8 mouse cellular contexts compared by ENCODE assay signal in genomic region chr17:35050126-35050750, GRCm38 (mm10). TPM values are rescaled to one million over a fixed set of nuclear protein-coding genes. Genes with fewer than 3 reads are reported as not detected.
DNase-seq lines count a peak whose midpoint lies in the region; ATAC-seq and TF ChIP-seq lines count a peak whose summit lies in the region.

No protein-coding gene starts in this region.

- H3K9me3 ChIP-seq in heart, embryonic 15.5 days (replicated peaks): no peaks in the 10 kb centered on the region
- no peaks in the 10 kb centered on the region for H3K9me3 ChIP-seq in megakaryocyte, embryonic 14.5 days

- peak; percentile 94 for TF ChIP-seq POLR2A in embryonic fibroblast, embryonic 13.5 days (IDR thresholded peaks at IDR 0.05; ENCODE audit: low read depth, low read length)

- ATAC-seq in heart, embryonic 15.5 days (replicated peaks; ENCODE audit: insufficient number of reproducible peaks, insufficient read depth, low FRiP score, low read depth): peak; percentile 15
- ATAC-seq in megakaryocyte-erythroid progenitor cell, adult 5-6 weeks (replicated peaks; ENCODE audit: low FRiP score, low TSS enrichment, poor library complexity, severe bottlenecking): no peak; the same call in 1 of the 2 replicates

- DNase-seq in A20 (ENCODE audit: low read depth, low spot score) (peak; percentile 88), ZHBTc4 (ENCODE audit: low read depth, low spot score) (peak; percentile 82)
- DNase-seq in kidney, postnatal 14 days: peak; percentile 87
- peak; percentile 75 to 83 for DNase-seq in spleen, adult 18-20 months

- peaks cover 30% of the 10 kb centered on the region for H3K36me3 ChIP-seq in heart, embryonic 15.5 days
- peaks cover 37% of the 10 kb centered on the region for H3K36me3 ChIP-seq in megakaryocyte, embryonic 14.5 days (replicated peaks; ENCODE audit: low read length)

- H3K27ac ChIP-seq in embryonic fibroblast, embryonic 13.5 days (ENCODE audit: insufficient read depth, low read length): peak overlapping the region; percentile 99
- peak overlapping the region; percentile 98 for H3K27ac ChIP-seq in heart, embryonic 15.5 days

- H3K9ac ChIP-seq in heart, embryonic 15.5 days: peak overlapping the region; percentile 76

- TF ChIP-seq CTCF in embryonic fibroblast, embryonic 13.5 days (IDR thresholded peaks at IDR 0.05; ENCODE audit: borderline replicate concordance, insufficient read depth, low read length): no peak

- H3K4me2 ChIP-seq in heart, embryonic 15.5 days: peak overlapping the region; percentile 76

- no peaks in the 10 kb centered on the region for H3K27me3 ChIP-seq in heart, embryonic 15.5 days
- no peaks in the 10 kb centered on the region for H3K27me3 ChIP-seq in megakaryocyte, embryonic 14.5 days (replicated peaks)

- 0 out of 2 replicates have a peak, but pooled peaks cover 6% of the 10 kb centered on the region for H3K4me1 ChIP-seq in embryonic fibroblast, embryonic 13.5 days (ENCODE audit: control insufficient read depth, insufficient read depth, low read length)
- peaks cover 58% of the 10 kb centered on the region for H3K4me1 ChIP-seq in heart, embryonic 15.5 days (replicated peaks)
- H3K4me1 ChIP-seq in megakaryocyte, embryonic 14.5 days: peaks cover 71% of the 10 kb centered on the region

- WGBS in heart, embryonic 15.5 days: under 1% methylated on average over 27 of the region's 27 CpGs

- peak overlapping the region; percentile 83 for H3K4me3 ChIP-seq in embryonic fibroblast, embryonic 13.5 days (ENCODE audit: insufficient read depth, low read length)
- peak overlapping the region; percentile 73 for H3K4me3 ChIP-seq in heart, embryonic 15.5 days
- peak overlapping the region; percentile 97 for H3K4me3 ChIP-seq in megakaryocyte, embryonic 14.5 days (replicated peaks)

RNA-seq across cellular contexts. Expression of gene Clic1, which starts 0.5 kb away (rescaled TPM):
- 266 and 360 TPM in 2 replicates for polyA plus RNA-seq in embryonic fibroblast, embryonic 13.5 days (2011; ENCODE audit: insufficient read length, low read depth, missing spikeins)
- polyA plus RNA-seq in heart, embryonic 15.5 days (2015; fragmentation: Nextera tagmentation; extraction: Ambion mirVana): 307 and 332 TPM in 2 replicates
- polyA plus RNA-seq in megakaryocyte, embryonic 14.5 days (2012; ENCODE audit: insufficient read depth, low replicate concordance): 244 and 373 TPM in 2 replicates
- 126 and 137 TPM in 2 replicates for total RNA-seq in megakaryocyte-erythroid progenitor cell, adult 5-6 weeks (2014; fragmentation: Nextera tagmentation)
- total RNA-seq in megakaryocyte-erythroid progenitor cell, adult 5-6 weeks (2017): 137 and 183 TPM in 2 replicates

RNA-seq across cellular contexts. Expression of gene Msh5, which starts 3.7 kb away (rescaled TPM):
- polyA plus RNA-seq in embryonic fibroblast, embryonic 13.5 days (2011; ENCODE audit: insufficient read length, low read depth, missing spikeins): 1.2 and 2.8 TPM in 2 replicates
- polyA plus RNA-seq in heart, embryonic 15.5 days (2015; fragmentation: Nextera tagmentation; extraction: Ambion mirVana): 2.7 and 3.8 TPM in 2 replicates
- 10.5 and 10.9 TPM in 2 replicates for polyA plus RNA-seq in megakaryocyte, embryonic 14.5 days (2012; ENCODE audit: insufficient read depth, low replicate concordance)
- 10.0 and 10.6 TPM in 2 replicates for total RNA-seq in megakaryocyte-erythroid progenitor cell, adult 5-6 weeks (2014; fragmentation: Nextera tagmentation)
- 2.4 and 3.1 TPM in 2 replicates for total RNA-seq in megakaryocyte-erythroid progenitor cell, adult 5-6 weeks (2017)

RNA-seq across cellular contexts. Expression of gene Ddah2, which starts 8.6 kb away (rescaled TPM):
- polyA plus RNA-seq in embryonic fibroblast, embryonic 13.5 days (2011; ENCODE audit: insufficient read length, low read depth, missing spikeins): 46.4 and 52.8 TPM in 2 replicates
- polyA plus RNA-seq in heart, embryonic 15.5 days (2015; fragmentation: Nextera tagmentation; extraction: Ambion mirVana): 168 and 202 TPM in 2 replicates
- 30.5 and 36.5 TPM in 2 replicates for polyA plus RNA-seq in megakaryocyte, embryonic 14.5 days (2012; ENCODE audit: insufficient read depth, low replicate concordance)
- 2.7 and 7.6 TPM in 2 replicates for total RNA-seq in megakaryocyte-erythroid progenitor cell, adult 5-6 weeks (2014; fragmentation: Nextera tagmentation)
- 4.6 and 21.4 TPM in 2 replicates for total RNA-seq in megakaryocyte-erythroid progenitor cell, adult 5-6 weeks (2017)

RNA-seq across cellular contexts. Expression of gene Ly6g6c, which starts 14.9 kb away (rescaled TPM):
- polyA plus RNA-seq in embryonic fibroblast, embryonic 13.5 days (2011; ENCODE audit: insufficient read length, low read depth, missing spikeins): not detected in 2 replicates
- 0.14 TPM in 1 of 2 replicates, not detected in the other for polyA plus RNA-seq in heart, embryonic 15.5 days (2015; fragmentation: Nextera tagmentation; extraction: Ambion mirVana)
- polyA plus RNA-seq in megakaryocyte, embryonic 14.5 days (2012; ENCODE audit: insufficient read depth, low replicate concordance): 14.8 and 15.5 TPM in 2 replicates
- not detected in 2 replicates for total RNA-seq in megakaryocyte-erythroid progenitor cell, adult 5-6 weeks (2014; fragmentation: Nextera tagmentation)
- total RNA-seq in megakaryocyte-erythroid progenitor cell, adult 5-6 weeks (2017): not detected in 2 replicates

RNA-seq across cellular contexts. Expression of gene Mpig6b, which starts 15.7 kb away (rescaled TPM):
- 0.22 TPM in 1 of 2 replicates, not detected in the other for polyA plus RNA-seq in embryonic fibroblast, embryonic 13.5 days (2011; ENCODE audit: insufficient read length, low read depth, missing spikeins)
- 0.77 and 0.81 TPM in 2 replicates for polyA plus RNA-seq in heart, embryonic 15.5 days (2015; fragmentation: Nextera tagmentation; extraction: Ambion mirVana)
- polyA plus RNA-seq in megakaryocyte, embryonic 14.5 days (2012; ENCODE audit: insufficient read depth, low replicate concordance): 53.5 and 66.3 TPM in 2 replicates
- total RNA-seq in megakaryocyte-erythroid progenitor cell, adult 5-6 weeks (2014; fragmentation: Nextera tagmentation): 0.32 TPM in 1 of 2 replicates, not detected in the other
- total RNA-seq in megakaryocyte-erythroid progenitor cell, adult 5-6 weeks (2017): not detected in 2 replicates
